Mouse (Mus musculus) gastrocnemius, postnatal 25 days (tissue): Measurements from ENCODE around the gene Hmgcs2. TPM values are rescaled to one million over a fixed set of nuclear protein-coding genes. Genes with fewer than 3 reads are reported as not detected.

Experiments
- DNase-seq: peaks from one replicate; pipeline ENCODE4 v3.0.0; 2022
- total RNA-seq, 2 experiments: library from RNA; stranded (reverse); gene quantifications; 1 replicate in 1 of 2; 2 replicates in 1 of 2; pipeline ENCODE4 v1.2.3; 2021

Gene Hmgcs2
- total RNA-seq, 2 experiments from 2014 or later, result 1.2 to 1.4 TPM

DNA sequence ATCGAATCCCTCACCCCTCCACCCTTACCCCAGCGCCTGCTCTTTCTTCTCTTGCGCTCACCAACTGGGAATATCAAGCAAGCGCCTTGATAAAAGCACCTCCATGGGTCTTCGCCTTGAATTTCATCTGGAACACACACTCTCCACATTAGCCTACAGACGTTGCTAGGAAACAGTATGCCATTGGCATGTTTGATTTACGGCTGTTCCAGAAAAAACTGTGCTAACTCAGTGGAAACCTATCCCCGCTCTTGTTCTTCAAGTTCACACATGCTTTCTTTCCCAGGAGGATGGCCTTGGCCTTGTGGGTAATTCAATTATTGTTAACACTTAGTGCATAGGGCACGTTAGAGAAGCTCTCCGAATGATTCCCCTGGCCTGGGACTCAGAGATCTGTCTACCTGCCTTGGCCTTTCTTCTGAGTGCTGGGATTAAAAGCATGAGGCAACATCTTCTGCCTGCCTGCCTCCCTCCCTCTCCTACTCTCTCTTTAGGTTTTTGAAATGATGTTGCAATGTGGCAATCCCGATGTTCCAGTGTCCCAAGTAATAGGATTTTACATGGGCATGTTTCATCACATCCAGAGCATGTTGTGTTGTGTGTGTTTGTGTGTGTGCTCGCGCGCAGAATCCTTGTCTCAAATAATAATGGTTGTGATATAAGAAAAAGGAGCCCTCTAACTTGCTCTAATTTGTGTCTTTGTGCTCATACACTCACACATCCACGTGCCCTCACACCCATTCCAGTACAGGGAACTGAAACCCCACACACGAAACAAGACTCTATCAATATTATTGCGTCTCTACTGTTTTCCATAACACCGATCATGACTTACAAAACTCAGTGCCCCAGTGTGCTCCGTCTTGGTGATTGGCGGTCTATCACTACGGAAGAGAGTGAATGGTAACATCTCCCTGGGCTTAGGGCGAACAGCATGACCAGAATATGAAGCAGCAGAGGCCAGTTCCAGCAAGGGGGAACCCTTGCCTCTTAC lies 56.7 kb downstream of the Hmgcs2 start:
- DNase-seq, result no peak

DNA sequence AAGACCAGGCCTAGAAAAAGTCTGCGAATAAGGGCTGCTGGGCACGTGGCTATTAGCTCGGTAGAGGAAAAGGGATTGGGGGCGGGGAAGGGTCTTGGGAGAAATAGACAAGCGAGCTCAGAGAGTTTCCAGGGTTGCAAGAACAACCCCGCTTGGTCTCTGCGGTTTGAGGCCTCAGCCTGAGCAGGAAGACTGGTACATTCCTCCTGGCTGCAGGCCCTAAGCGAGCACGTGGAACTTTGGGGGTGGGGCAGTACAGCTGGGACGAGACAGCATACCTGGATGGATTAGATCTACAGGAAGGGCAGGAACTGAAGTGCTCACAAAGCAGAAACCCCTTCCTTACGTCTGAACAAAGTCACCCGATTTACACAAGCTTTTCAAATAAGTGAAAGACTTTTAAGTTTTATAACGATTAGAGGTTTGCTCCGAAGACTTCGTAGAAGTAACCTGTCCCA lies 58.4 kb downstream of the Hmgcs2 start:
- DNase-seq, result peak; percentile 35

DNA sequence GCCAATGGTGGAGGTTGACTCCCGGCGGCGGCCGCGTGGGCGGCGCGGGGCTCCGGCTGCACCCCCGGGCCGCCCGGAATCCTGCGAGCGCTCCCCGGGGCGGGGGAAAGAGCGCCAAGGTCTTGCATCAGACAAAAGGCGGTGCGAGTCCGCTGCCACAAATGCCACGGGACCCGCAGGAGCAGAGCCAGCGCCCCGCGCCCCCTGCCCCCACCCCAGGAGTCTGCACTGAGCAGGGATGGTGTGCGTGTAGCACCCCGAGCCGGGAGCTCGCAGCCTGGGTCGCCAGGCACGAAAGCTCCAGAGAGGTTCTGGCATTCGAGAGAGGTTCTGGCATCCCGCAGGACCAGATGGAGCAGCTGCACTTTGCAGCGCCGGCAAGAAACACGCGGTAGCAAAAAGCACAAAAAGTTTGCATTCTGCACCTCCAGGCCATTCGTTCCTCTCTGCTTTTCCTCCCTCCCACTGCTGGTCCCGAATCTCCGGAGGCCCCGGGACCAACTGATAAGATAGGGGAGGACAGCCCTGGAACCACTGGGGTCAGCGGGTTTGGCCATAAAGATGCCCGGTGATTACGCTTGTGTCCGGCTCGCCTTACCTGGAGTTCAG lies 59.0 kb downstream of the Hmgcs2 start:
- peak; percentile 43 for DNase-seq

DNA sequence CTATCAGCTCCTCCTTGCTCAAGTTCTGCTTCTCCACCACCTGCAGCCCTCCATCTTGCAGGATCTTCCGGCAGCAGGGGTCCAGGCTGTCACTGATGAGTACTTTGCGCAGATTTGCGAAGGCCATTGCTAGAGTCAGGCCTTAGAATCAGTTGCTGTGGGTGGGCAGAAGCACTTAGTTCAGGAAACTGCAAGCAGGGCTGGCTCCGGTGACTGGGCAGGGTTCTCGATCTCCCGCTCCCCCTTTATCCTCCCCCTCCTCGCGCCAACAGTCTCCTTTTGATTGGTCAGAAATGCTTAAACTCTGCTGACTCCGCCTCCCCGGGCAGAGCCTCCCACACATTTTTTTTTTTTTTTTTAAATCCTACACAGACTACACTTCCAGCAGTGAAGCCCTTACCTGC lies 59.5 kb downstream of the Hmgcs2 start, which contains the start of gene Phgdh:
TSS of gene Phgdh (minus strand) at position 285 of the 404 bp plus-strand sequence.
- peak; percentile 72 for DNase-seq

DNA sequence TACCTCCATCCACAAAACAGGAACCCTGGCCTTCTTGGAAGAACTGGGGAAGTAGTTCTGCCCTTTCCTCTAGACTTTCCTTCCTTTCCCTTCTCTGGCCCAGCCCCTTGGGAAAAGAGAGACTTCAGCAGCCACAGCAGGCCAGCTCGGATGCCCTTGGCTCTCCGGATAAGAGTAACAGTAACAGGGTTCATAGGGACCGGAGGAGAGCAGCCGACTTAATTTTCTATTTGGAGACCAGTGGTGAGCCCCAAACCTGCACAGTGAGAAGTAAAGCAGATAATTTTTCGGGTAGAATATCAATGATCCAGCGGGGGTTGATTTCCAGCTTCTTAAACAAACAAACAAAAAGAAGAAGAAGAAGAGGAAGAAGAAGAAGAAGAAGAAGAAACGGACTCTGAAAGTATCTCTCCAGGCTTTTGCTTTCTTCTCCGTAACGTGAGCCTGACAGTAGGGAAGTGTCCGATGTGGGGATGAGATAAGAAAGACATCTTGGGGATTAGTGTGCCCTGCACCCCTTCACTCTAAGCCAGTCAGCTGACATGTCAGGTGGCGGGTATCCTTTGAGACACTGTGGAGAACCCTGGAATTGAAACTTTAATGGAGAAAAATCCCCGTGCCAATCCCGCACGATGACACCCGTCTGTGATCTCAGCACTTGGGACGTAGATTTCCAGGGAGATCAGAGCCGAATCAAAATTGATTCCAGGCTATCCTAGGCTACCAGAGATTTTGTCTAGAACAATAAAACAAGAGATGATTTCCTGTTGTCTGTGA lies 60.8 kb downstream of the Hmgcs2 start:
- DNase-seq, result no peak

DNA sequence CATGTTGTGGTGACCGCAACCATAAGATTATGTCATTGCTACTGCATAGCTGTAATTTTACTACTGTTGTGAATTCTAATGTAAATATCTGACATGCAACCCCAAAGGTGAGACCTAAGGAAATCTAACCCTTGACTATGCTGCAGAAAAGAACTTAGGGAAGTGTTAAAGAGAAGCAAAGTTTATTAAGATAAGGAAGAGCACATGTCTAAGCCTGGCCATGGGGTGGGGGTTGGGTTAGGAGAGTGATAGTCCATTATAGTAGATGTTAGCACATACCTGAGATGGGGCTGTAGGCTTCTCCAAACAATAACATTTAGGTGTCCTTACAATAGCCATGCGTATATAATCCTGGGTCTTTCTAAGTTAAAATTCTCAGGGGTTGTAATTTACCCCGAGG lies 63.0 kb downstream of the Hmgcs2 start:
- no peak for DNase-seq

DNA sequence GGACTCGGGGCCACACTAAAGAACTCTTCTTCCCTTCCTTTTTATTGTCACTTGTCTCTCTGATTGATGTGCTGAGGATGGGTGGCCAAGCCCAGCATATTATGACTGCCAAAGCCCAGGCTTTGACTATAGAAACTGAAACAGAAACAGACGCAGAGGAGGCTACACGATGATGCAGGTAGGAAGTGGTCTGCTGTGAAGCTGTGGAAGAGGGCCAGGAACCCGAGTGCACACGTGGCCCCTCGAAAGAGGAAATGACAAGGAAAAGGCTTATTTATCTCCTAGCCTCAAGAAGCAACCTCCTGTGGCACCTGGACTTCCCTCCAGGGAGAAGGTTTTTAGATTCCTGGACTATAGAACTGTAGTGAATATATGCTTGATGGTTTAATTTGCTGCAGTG lies 67.9 kb downstream of the Hmgcs2 start:
- no peak for DNase-seq

DNA sequence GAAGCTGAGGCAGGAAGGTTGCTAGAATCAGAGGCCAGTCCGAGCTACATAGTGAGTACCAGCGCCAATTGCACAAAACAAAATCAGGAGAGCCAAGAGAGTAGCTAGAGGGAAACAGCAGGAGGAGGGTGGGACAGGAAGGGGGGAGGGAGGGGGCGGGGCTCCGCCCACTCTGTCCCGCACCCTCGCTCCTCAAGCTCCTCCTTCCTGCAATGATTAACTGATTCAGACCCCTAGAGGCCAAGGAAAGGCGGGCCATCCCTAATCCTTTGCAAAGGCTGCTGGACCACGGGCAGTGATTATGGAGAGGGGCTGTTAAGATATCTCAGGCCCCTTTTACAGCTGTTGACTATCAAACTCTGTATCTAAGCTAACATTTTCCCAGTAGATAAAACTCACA lies 68.5 kb downstream of the Hmgcs2 start:
- DNase-seq, result no peak

DNA sequence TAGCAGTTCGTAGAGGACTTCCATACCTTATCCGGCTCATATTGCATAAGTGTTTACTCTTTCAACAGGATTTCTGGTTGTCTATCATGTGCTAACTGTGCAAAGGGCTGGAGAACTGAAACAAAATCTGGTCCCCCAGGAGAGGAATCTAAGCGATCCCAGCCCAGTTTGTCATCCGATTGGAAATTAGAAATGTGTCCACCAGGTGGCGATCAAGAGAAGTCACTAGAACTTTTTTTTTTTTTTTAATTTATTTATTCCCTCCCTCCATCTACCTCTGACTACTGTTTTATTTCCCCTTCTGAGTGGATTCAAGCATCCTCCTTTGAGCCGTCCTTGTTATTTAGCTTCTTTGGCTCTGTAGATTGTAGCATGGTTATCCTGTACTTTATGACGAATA lies 73.7 kb downstream of the Hmgcs2 start:
- no peak for DNase-seq

DNA sequence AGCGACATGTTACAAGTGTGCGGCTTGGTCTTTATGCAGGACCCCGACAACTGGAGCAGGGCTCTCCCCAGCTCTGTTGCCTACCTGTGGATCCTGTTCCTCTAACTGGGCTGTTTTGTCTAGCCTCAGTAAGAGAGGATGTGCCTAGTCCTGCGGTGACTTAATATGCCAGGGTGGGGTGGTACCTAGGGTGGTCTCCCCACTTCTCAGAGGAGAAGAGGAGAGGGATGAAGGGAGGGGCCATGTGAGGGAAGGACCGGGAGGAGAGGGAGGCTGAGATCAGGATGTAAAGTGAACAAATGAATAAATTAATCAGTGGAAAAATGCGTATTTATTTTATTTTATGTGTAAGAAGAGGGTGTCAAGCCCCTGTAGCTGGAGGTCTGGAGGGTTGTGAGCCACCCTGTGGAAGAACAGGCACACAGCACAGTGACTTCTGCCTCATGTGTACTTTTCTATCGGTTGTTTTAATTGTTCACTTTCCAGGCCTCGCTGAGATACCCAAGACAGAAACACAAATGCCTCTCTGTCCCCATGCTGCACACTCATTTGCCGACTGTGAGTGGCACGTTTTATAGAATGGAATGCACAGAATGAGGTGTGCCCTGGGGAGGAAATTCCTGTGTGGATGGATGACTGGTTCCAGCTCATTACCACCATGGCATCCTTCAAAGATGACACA lies 75.2 kb downstream of the Hmgcs2 start:
- DNase-seq, result no peak

DNA sequence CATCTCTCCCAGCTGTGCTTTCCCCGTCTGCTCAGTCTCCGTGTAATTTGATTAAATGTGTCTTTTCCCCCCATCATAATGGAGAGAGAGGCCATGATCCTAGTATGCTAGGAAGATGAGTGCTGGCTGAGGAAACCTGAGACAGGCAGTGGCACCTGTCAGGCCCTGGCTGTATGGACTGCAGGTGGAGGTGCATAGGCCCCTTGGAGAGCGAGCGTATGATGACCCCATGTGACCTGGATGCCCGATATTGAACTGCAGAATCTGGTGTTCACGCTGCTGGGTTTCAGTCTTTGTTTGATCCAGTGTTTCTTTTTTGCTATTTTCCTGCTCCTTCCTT lies 75.8 kb downstream of the Hmgcs2 start:
- DNase-seq, result no peak

DNA sequence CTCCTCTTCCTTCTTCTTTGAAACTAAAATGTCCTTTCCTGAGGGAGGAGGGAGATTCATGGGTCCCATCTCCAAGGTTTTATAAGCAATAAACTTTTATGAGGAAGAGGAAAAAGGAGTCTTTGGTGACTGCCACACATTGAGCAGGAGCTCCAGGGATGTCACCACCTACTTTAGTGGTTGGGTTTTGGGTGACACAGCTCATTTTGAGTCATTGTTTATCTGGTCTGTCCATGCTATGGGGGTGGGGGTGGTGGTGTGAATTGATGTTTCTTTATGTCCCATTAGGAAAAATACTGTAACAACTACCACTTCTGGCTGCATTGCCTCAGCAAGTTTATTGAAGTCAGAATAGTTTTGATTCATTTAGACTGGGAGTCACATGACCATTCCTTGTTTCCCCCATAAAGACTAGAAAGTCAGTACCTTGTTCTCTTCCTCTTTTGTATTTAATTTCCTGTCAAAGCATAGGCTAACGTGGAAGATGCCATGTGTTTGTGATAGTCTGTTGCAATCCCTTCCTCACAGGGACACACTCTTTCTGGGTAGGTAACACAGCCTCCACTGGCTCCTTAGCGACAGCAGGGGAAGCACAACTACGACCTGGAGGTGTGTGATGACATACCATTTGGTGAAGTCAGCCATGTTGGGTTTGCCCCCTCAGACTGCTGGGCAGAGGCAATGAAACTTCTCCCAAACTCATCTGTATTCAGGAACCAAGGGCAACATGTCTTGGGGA lies 76.6 kb downstream of the Hmgcs2 start:
- DNase-seq, result no peak

Other genes starting within 250 kb of the Hmgcs2 start
- gene Adam30, start 119.8 kb upstream of the Hmgcs2 start, total RNA-seq, result not detected
- not detected for gene Reg4, start 58.3 kb upstream of the Hmgcs2 start, total RNA-seq
- gene Phgdh, start 59.6 kb downstream of the Hmgcs2 start, total RNA-seq, result 1 to 10 TPM; 2.5 to 7.2 TPM
- 1 to 10 TPM in 1 of 2 experiments, under 1 TPM in 1; 0.88 to 1.0 TPM for gene Zfp697, start 102.0 kb downstream of the Hmgcs2 start, total RNA-seq
- gene Gm4450, start 176.7 kb downstream of the Hmgcs2 start, total RNA-seq, result not detected
- gene Hsd3b4, start 230.1 kb downstream of the Hmgcs2 start, total RNA-seq, result not detected